Mouse (Mus musculus): ENCODE data around the gene Aff2.
A peak's percentile ranks its signal among the peaks of the same experiment; 100 is the strongest.

Aff2 gene

GRCm38 (mm10) chrX:69360238-69361054, at the start of gene Aff2:
Gene Aff2, plus strand, starts transcription at chrX:69360294.
- DNase-seq (ENCODE audit: low spot score): peak; percentile 22

DNA sequence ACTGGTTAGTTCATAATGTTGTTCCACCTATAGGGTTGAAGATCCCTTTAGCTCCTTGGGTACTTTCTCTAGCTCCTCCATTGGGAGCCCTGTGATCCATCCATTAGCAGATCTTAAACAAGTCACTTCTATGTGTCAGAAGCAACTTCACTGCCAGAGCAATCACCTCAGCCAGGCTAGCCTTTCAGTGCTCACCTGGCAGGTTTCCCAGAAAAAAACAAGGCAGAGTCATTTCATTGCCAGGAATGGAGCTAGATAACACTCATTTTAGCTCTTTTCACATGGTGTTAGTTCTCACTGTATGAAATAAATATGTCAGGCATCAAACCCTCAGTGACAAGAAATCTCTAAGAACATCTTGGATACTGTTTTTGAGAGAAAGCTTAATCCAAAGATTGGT, 22.8 kb upstream of the Aff2 start:
- no peak for DNase-seq (ENCODE audit: low spot score)

- no peak for DNase-seq (ENCODE audit: low spot score)
Measured at GRCm38 (mm10) chrX:69355621-69356020, 4.5 kb upstream of the Aff2 start.

DNA sequence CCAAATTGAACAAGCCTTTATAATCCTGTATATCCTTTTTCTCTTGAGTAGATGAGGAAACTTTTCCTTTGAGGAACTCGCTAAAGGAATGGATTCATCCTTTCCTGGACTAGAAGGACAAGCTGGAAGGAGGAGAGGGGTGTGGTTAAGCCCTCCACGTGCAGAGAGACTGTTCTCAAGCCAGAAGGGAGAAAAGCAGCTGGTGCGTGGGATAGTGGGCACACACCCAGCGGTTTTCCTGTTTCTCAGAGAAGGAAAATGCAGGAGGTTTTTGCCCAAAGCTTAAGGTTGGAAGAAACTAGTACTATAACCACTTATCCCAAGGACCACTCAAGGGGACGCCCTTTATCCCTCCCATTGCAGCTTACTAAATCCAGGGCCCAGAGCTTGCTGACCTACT, 734 bp upstream of the Aff2 start:
- peak; percentile 4 for DNase-seq (ENCODE audit: low spot score)

GRCm38 (mm10) chrX:69359885-69360237, 233 bp upstream of the Aff2 start:
- no peak for DNase-seq (ENCODE audit: low spot score)

GRCm38 (mm10) chrX:69361055-69361558, 1.0 kb downstream of the Aff2 start:
- DNase-seq (ENCODE audit: low spot score): no peak

DNA sequence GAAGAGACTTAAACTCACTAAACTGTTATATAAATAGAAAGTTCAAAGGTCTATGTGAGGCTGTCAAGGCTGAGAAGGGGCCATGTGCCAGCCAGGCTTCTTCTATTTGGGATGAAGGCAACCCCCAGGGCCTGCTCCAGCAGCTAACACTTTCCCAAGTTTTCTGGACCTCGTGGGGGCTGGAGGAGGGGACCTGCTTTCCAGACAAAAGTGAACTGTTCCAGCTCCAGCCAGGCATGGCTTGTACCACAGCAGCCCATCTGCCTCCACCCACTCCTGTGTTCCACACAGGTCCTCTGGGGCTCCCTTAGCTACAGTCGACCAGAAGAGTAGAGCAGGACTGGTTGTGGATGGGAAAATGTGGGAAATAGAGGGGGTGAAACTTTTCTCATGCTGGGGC, 4.1 kb downstream of the Aff2 start:
- DNase-seq (ENCODE audit: low spot score): no peak

DNA sequence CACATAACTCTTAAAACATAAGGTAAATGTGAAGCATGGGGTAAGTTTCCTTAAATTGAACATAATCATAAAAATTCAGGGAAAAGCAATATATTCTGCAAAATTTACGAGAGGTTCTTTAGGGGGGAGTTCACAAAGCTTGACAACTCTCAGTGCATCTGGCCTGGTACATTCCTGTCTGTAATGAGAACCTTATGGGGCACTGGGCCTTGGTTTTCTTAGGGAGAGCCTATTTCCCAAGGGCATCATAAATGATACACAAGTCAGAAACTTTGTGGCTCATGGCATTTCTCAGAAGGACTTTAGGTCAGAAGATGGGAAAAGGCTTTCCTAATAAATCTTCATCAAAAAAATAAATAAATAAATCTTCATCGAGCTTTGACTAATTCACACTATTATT, 13.2 kb downstream of the Aff2 start:
- no peak for DNase-seq (ENCODE audit: low spot score)

DNA sequence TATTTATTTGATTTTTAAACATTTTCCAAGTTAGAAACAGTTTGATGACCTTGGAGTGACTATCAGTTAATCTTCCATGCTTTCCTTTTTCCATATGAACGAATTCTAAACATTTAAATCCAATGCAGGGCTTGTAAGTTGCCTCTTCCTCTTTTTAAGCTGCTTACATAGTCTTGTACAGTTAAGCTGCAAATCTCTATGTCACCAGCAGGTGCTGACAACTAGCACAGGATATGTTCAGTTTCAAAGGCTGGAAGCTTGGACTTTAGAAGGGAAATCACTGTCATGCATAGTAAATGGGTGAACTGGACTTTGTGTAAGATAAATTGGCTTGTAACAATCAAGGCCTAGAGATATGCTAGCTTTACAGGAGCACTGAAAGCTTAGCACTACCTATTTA, 29.6 kb downstream of the Aff2 start:
- DNase-seq (ENCODE audit: low spot score): peak; percentile 4

- no peak for DNase-seq (ENCODE audit: low spot score)
Measured at GRCm38 (mm10) chrX:69415043-69415442, 54.9 kb downstream of the Aff2 start.

GRCm38 (mm10) chrX:69438422-69438821, 78.3 kb downstream of the Aff2 start:
- no peak for DNase-seq (ENCODE audit: low spot score)

- no peak for DNase-seq (ENCODE audit: low spot score)
Measured at GRCm38 (mm10) chrX:69441937-69442336, 81.8 kb downstream of the Aff2 start.

DNA sequence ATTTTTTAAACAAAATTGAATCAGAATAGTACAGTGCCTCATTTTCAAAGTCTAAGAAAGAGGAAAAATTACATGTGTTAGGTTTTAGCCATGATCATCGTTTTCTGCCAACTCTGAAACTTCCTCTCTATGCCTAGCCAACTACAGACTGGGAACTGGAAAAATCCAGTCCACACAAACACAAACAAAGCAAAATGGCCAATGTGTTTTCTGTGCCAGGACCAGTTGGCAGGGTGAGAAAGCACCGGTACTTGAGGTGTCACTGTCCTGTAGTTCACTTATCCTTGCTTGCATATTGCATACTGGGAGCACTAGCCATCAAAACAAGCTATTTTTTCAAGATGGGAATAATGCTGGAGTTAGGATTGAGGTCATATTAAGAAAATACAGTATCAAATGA, 100.8 kb downstream of the Aff2 start:
- no peak for DNase-seq (ENCODE audit: low spot score)

GRCm38 (mm10) chrX:69502061-69502460, 142.0 kb downstream of the Aff2 start:
- no peak for DNase-seq (ENCODE audit: low spot score)

- no peak for DNase-seq (ENCODE audit: low spot score)
Measured at GRCm38 (mm10) chrX:69518040-69518575, 158.0 kb downstream of the Aff2 start.

GRCm38 (mm10) chrX:69540811-69541210, 180.7 kb downstream of the Aff2 start:
- DNase-seq (ENCODE audit: low spot score): no peak

DNA sequence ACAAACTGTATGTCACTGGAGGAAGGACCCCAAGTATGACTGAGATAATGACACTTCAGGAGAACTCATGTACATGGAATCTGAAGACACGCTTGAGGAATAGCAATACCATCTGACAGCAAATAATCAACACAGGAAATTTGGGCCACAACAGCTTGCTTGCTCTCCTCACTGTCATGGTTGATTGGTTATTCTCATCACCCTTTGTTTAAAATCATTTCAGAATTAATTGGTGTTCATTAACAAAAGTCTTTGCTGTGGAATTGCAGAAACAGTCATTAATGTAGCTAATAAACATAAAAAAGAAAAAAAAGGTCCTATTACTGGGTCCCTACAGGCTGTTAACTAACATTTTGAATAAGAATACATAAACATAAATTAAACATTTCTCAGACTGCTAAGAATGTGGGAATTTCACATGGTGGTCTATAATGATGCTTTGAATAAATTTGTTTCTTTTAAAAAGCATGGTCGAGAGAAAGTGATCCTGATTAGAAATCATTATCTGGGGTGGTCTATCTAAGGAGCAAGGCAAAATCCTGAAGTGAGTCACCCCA, 219.9 kb downstream of the Aff2 start:
- DNase-seq (ENCODE audit: low spot score): no peak

DNA sequence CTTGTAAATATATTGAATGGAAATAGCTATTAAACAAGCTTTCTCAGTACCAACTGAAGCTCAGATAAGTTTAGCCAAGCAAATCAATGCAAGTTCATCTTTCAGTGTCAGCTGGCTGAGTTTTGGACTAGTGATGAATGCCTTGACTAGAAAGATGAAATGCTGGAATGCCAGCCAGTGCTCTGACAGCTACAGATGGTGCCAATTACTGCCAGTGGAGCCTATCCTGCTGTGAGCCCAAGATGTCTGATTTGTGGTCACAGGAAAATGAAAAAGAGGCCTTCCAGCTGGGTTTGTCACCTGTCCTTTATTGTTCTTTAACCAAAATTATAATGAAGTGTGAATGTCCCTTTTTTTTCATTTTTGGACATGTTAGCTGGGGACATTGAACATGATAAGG, 248.7 kb downstream of the Aff2 start:
- no peak for DNase-seq (ENCODE audit: low spot score)

DNA sequence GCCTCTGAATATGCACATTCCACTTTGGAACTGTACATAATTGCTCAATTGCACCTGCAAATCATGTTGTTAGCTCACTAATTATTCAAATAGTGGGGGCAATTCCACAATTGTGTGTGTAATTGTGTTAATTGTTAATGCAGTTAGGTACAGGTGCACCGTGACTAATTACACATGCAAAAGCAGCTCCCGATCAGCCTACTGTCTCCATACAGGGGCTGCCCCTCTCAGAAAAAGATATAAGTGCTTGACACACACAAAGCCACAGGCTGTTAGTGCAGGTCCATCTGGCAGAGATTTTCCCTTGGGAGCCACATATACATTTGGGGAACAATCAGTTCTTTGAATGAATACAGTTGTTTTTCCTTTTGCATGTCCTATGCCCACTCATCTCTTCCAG, 302.9 kb downstream of the Aff2 start:
- no peak for DNase-seq (ENCODE audit: low spot score)

DNA sequence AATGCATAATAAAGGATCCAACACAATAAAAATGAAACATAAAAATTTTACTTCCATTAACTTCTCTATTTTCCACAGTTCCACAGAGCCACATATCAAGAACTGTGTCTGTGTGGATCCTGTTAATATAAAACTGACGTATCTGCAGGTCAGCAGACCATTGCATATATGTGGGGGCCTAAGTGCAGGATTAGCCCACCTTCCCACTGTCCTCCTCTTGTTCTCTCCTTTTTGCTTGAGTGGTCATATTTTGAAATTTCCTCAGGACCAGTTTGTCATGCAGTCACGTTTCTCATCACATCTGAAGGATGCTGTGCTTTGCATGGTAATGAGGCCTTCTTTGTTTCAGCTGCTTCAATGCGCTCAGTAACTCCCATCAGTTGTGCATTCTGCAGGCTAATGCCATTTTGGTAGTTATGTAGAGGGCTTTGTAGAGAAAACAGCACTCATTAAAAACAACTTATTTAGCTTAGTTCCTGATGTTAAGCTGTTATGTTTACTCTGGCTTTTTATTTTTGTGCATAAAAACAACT, 306.1 kb downstream of the Aff2 start:
- DNase-seq (ENCODE audit: low spot score): no peak

- DNase-seq (ENCODE audit: low spot score): no peak
Measured at GRCm38 (mm10) chrX:69675691-69676090, 315.6 kb downstream of the Aff2 start.

GRCm38 (mm10) chrX:69698840-69699239, 338.7 kb downstream of the Aff2 start:
- no peak for DNase-seq (ENCODE audit: low spot score)

GRCm38 (mm10) chrX:69738972-69739371, 378.9 kb downstream of the Aff2 start:
- no peak for DNase-seq (ENCODE audit: low spot score)
